Mouse (Mus musculus): ENCODE data around the gene Pip5k1a. TPM values are rescaled to one million over a fixed set of nuclear protein-coding genes. Genes with fewer than 3 reads are reported as not detected.

Pip5k1a gene
- polyA plus RNA-seq, 1 experiment from 2014 or later: 13.7 TPM

GRCm38 (mm10) chr3:95130081-95130480, 23.4 kb upstream of the Pip5k1a start:
- DNase-seq (ENCODE audit: low spot score): no peak

DNA sequence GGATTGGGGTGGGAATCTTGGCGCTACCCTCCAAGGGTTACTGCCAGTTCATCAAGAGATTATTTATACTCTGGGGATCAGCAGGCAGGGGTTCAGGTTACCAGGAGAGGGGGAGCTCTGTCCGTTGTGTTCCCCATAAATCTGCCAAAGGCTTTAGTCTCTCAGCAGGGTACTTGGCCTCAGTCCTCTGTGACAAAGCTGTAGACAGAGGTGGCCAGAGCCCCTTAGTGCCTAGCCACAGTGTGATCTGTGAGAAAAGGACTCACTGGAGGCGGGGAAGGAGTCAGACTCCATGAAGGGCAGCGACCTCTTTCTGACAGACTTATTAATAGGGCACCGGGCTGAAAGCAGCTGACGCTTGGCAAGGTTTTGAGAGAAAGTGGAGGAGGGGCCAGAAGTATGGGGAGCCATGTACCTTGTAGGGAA, 22.5 kb upstream of the Pip5k1a start:
- no peaks in the 10 kb centered on the region for H3K9me3 ChIP-seq (ENCODE audit: control insufficient read depth, low read length)
- no peak overlapping the region for H3K9ac ChIP-seq (ENCODE audit: low read depth, low read length)
- peaks cover 14% of the 10 kb centered on the region; the same call in 1 of the 2 replicates for H3K36me3 ChIP-seq (ENCODE audit: control insufficient read depth, insufficient read depth, low read length)
- WGBS: 60% methylated on average over 6 of the region's 6 CpGs
- no peak overlapping the region for H3K4me2 ChIP-seq (ENCODE audit: low read depth, low read length)
- H3K4me1 ChIP-seq (ENCODE audit: control insufficient read depth, insufficient read depth, low read length): peaks cover 7% of the 10 kb centered on the region
- DNase-seq (ENCODE audit: low spot score): no peak
- H3K4me3 ChIP-seq (ENCODE audit: low read depth, low read length): no peak overlapping the region
- no peak for ATAC-seq (ENCODE audit: low read depth)
- no peak overlapping the region for H3K27ac ChIP-seq (replicated peaks; ENCODE audit: low read depth, low read length)
- no peaks in the 10 kb centered on the region for H3K27me3 ChIP-seq (replicated peaks; ENCODE audit: control insufficient read depth, insufficient read depth, low read length)

More at GRCm38 (mm10) chr3:95130081-95130480, 23.4 kb upstream of the Pip5k1a start:
- WGBS: 83% methylated on average over 5 of the region's 5 CpGs
- Histone ChIP-seq H3K9me3 (ENCODE audit: control insufficient read depth, low read length) (no peaks in the 10 kb centered on the region), H3K36me3 (ENCODE audit: control insufficient read depth, insufficient read depth, low read length) (peaks cover 14% of the 10 kb centered on the region; the same call in 1 of the 2 replicates), H3K27me3 (replicated peaks; ENCODE audit: control insufficient read depth, insufficient read depth, low read length) (no peaks in the 10 kb centered on the region), H3K4me2 (ENCODE audit: low read depth, low read length) (no peak overlapping the region), H3K9ac (ENCODE audit: low read depth, low read length) (no peak overlapping the region), H3K4me1 (ENCODE audit: control insufficient read depth, insufficient read depth, low read length) (peaks cover 6% of the 10 kb centered on the region), H3K27ac (replicated peaks; ENCODE audit: low read depth, low read length) (no peak overlapping the region), H3K4me3 (ENCODE audit: low read depth, low read length) (no peak overlapping the region)
- no peak for ATAC-seq (ENCODE audit: low read depth)

DNA sequence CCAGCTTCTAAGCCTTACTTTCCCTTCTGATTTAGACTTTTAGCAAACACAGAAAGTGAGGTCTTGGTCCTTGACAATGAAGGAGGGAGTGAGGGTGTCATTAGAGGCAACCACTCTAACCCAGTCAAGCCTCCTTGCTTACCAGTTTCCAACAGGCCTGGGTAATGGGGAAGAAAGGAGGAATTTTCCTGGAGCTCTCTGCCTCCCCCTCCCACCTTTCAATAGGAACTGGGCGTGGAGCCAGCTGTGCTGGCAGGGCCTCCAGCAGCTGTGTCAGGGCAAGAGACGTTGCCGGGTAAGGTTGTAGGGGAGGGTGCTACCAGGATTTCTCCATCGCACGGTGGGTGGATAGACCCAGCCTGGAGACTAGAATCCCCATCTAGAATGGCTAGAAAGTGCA, 18.2 kb upstream of the Pip5k1a start:
- peak; percentile 65 for ATAC-seq (ENCODE audit: low read depth)
- Histone ChIP-seq H3K4me1 (ENCODE audit: control insufficient read depth, insufficient read depth, low read length) (peaks cover 7% of the 10 kb centered on the region), H3K4me2 (ENCODE audit: low read depth, low read length) (no peak overlapping the region)

DNA sequence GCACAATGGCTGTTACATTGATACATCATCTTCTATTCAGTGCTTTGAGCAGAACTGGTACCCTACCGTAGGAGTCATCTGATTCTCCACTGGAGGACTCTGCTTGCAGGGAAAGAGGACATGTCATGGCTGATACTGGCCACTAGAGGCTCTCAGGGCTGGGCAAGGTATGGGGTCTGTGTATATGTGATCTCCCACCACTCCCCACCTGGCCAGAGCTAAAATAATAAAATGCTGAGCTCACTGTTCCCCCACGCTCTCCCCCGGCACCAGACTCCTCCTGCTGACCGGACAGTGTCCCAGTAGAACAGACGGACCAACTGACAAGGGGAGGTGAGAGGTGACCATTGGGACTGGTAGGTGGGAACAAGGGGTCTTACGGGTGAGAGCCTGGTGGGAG, 17.5 kb upstream of the Pip5k1a start, which contains the start of gene Tmod4:
Gene Tmod4, plus strand, starts transcription at position 231 of the 400 bp plus-strand sequence.
- no peak for DNase-seq (ENCODE audit: low spot score)
- H3K4me3 ChIP-seq (ENCODE audit: low read depth, low read length): no peak within 1 kb of the TSS
- ATAC-seq (ENCODE audit: low read depth): peak; percentile 27; the same call in 1 of the 2 replicates
- H3K27ac ChIP-seq (replicated peaks; ENCODE audit: low read depth, low read length): peak within 1 kb of the TSS; percentile 65
- 0 out of 2 replicates have a peak within 1 kb of the TSS, but pooled peaks have one; percentile 4 for H3K4me2 ChIP-seq (ENCODE audit: low read depth, low read length)
- no peak within 1 kb of the TSS for H3K9ac ChIP-seq (ENCODE audit: low read depth, low read length)
- H3K9me3 ChIP-seq (ENCODE audit: control insufficient read depth, low read length): no peaks in the 10 kb centered on the region
- WGBS: 48% methylated on average over 6 of the region's 6 CpGs
- no peaks in the 10 kb centered on the region for H3K27me3 ChIP-seq (replicated peaks; ENCODE audit: control insufficient read depth, insufficient read depth, low read length)
- H3K4me1 ChIP-seq (ENCODE audit: control insufficient read depth, insufficient read depth, low read length): peaks cover 7% of the 10 kb centered on the region
- H3K36me3 ChIP-seq (ENCODE audit: control insufficient read depth, insufficient read depth, low read length): peaks cover 45% of the 10 kb centered on the region

More for the DNA sequence above, 18.2 kb upstream of the Pip5k1a start:
- Histone ChIP-seq H3K9me3 (ENCODE audit: control insufficient read depth, low read length) (no peaks in the 10 kb centered on the region), H3K27me3 (replicated peaks; ENCODE audit: control insufficient read depth, insufficient read depth, low read length) (no peaks in the 10 kb centered on the region), H3K9ac (ENCODE audit: low read depth, low read length) (no peak overlapping the region), H3K36me3 (ENCODE audit: control insufficient read depth, insufficient read depth, low read length) (peaks cover 41% of the 10 kb centered on the region), H3K4me3 (ENCODE audit: low read depth, low read length) (no peak overlapping the region), H3K27ac (replicated peaks; ENCODE audit: low read depth, low read length) (peak overlapping the region; percentile 65)
- DNase-seq (ENCODE audit: low spot score): peak; percentile 86
- WGBS: 16% methylated on average over 5 of the region's 5 CpGs

GRCm38 (mm10) chr3:95121580-95121979, 14.8 kb upstream of the Pip5k1a start:
- H3K4me1 ChIP-seq (ENCODE audit: control insufficient read depth, insufficient read depth, low read length): peaks cover 7% of the 10 kb centered on the region
- DNase-seq (ENCODE audit: low spot score) (peak; percentile 20), ATAC-seq (ENCODE audit: low read depth) (no peak)
- no peak overlapping the region for H3K4me2 ChIP-seq (ENCODE audit: low read depth, low read length)
- no peaks in the 10 kb centered on the region for H3K27me3 ChIP-seq (replicated peaks; ENCODE audit: control insufficient read depth, insufficient read depth, low read length)
- no peaks in the 10 kb centered on the region for H3K9me3 ChIP-seq (ENCODE audit: control insufficient read depth, low read length)
- 0 out of 2 replicates have a peak overlapping the region, but pooled peaks have one; percentile 39 for H3K27ac ChIP-seq (replicated peaks; ENCODE audit: low read depth, low read length)
- H3K36me3 ChIP-seq (ENCODE audit: control insufficient read depth, insufficient read depth, low read length): peaks cover 64% of the 10 kb centered on the region
- WGBS: 72% methylated on average over 6 of the region's 6 CpGs
- H3K9ac ChIP-seq (ENCODE audit: low read depth, low read length): no peak overlapping the region
- H3K4me3 ChIP-seq (ENCODE audit: low read depth, low read length): no peak overlapping the region

DNA sequence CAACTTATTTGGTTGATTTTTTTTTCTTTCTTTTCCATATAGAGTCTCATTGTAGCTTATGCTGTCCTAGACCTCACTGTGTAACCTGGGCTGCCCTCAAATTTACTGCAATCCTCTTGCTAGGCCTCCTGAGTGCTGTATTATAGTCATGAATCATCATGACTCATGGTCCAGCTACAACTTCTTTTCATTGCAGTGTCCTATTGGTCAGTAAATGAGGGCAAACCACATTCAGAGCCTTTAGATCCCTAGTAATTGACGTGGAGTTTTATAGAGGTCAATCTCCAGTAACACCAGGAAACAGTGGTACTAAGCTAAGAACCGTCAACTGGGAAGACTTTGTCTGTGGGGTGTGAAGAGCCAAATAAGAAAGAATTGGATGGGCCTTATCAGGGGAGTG, 11.0 kb upstream of the Pip5k1a start:
- Histone ChIP-seq H3K9me3 (ENCODE audit: control insufficient read depth, low read length) (no peaks in the 10 kb centered on the region), H3K27me3 (replicated peaks; ENCODE audit: control insufficient read depth, insufficient read depth, low read length) (no peaks in the 10 kb centered on the region), H3K9ac (ENCODE audit: low read depth, low read length) (no peak overlapping the region), H3K27ac (replicated peaks; ENCODE audit: low read depth, low read length) (no peak overlapping the region), H3K4me3 (ENCODE audit: low read depth, low read length) (no peak overlapping the region), H3K36me3 (ENCODE audit: control insufficient read depth, insufficient read depth, low read length) (peaks cover 76% of the 10 kb centered on the region), H3K4me1 (ENCODE audit: control insufficient read depth, insufficient read depth, low read length) (peaks cover under 1% of the 10 kb centered on the region; the same call in 1 of the 2 replicates), H3K4me2 (ENCODE audit: low read depth, low read length) (no peak overlapping the region)
- WGBS: 91% methylated on average over 2 of the region's 2 CpGs
- DNase-seq (ENCODE audit: low spot score) (no peak), ATAC-seq (ENCODE audit: low read depth) (no peak)

DNA sequence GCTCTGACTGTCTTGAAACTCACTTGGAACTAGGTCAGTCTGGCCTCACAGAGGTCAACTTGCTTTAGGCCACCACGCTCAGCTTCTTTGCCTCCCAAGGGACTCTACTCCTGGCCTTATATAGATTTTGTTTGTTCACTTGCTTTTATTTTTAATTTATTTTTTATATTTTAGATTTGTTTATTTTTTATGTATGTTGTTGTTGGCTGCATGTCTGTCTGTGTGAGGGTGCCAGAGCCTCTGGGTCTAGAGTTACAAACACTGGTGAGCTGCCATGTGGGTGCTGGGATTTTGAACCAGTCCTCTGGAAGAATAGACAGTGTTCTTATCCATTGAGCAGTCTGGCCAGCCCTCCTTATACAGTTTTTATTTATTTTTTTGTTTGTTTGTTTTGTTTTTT, 6.0 kb upstream of the Pip5k1a start:
- Histone ChIP-seq H3K27me3 (replicated peaks; ENCODE audit: control insufficient read depth, insufficient read depth, low read length) (no peaks in the 10 kb centered on the region), H3K4me3 (ENCODE audit: low read depth, low read length) (no peak overlapping the region), H3K4me1 (ENCODE audit: control insufficient read depth, insufficient read depth, low read length) (peaks cover 11% of the 10 kb centered on the region), H3K9ac (ENCODE audit: low read depth, low read length) (no peak overlapping the region; the same call in 1 of the 2 replicates), H3K4me2 (ENCODE audit: low read depth, low read length) (peak overlapping the region; percentile 52; the same call in 1 of the 2 replicates), H3K27ac (replicated peaks; ENCODE audit: low read depth, low read length) (no peak overlapping the region), H3K36me3 (ENCODE audit: control insufficient read depth, insufficient read depth, low read length) (peaks cover 27% of the 10 kb centered on the region), H3K9me3 (ENCODE audit: control insufficient read depth, low read length) (no peaks in the 10 kb centered on the region)
- DNase-seq (ENCODE audit: low spot score): no peak
- 81% methylated on average over 1 of the region's 1 CpGs for WGBS
- no peak for ATAC-seq (ENCODE audit: low read depth)

- 1% methylated on average over 44 of the region's 54 CpGs for WGBS
- Histone ChIP-seq H3K36me3 (ENCODE audit: control insufficient read depth, insufficient read depth, low read length) (peaks cover 15% of the 10 kb centered on the region), H3K27ac (replicated peaks; ENCODE audit: low read depth, low read length) (peak within 1 kb of the TSS; percentile 94), H3K4me3 (ENCODE audit: low read depth, low read length) (peak within 1 kb of the TSS; percentile 60), H3K9ac (ENCODE audit: low read depth, low read length) (peak within 1 kb of the TSS; percentile 77), H3K4me1 (ENCODE audit: control insufficient read depth, insufficient read depth, low read length) (peaks cover 11% of the 10 kb centered on the region), H3K4me2 (ENCODE audit: low read depth, low read length) (peak within 1 kb of the TSS; percentile 52), H3K27me3 (replicated peaks; ENCODE audit: control insufficient read depth, insufficient read depth, low read length) (no peaks in the 10 kb centered on the region), H3K9me3 (ENCODE audit: control insufficient read depth, low read length) (no peaks in the 10 kb centered on the region)
- peak; percentile 79 for ATAC-seq (ENCODE audit: low read depth)
- peak; percentile 97 for DNase-seq (ENCODE audit: low spot score)
Observed at GRCm38 (mm10) chr3:95110911-95111726, 4.4 kb upstream of the Pip5k1a start, which contains the start of gene Vps72. TSS of gene Vps72 (plus strand) at chr3:95111022.
